Mouse (Mus musculus): ENCODE results near the gene Vegfb. TPM values are rescaled to one million over a fixed set of nuclear protein-coding genes. Genes with fewer than 3 reads are reported as not detected.

The Vegfb gene
- total RNA-seq, 1 experiment from 2014 or later = 116 TPM

GRCm38 (mm10) chr19:6941372-6942248 is 45.8 kb downstream of the Vegfb start, which contains the start of gene Bad:
Gene Bad (plus strand): TSS chr19:6941861.
- peak; percentile 97 for DNase-seq

GRCm38 (mm10) chr19:6940396-6941351 is 46.8 kb downstream of the Vegfb start:
- DNase-seq = no peak

- DNase-seq = no peak
Measured at GRCm38 (mm10) chr19:6939106-6940002, 48.1 kb downstream of the Vegfb start.

GRCm38 (mm10) chr19:6937541-6938465 is 49.6 kb downstream of the Vegfb start:
- no peak for DNase-seq

GRCm38 (mm10) chr19:6936299-6936698 is 51.2 kb downstream of the Vegfb start:
- no peak for DNase-seq

- no peak for DNase-seq
Measured at GRCm38 (mm10) chr19:6934195-6934977, 53.1 kb downstream of the Vegfb start, which contains the start of gene Kcnk4. Gene Kcnk4 (minus strand): TSS chr19:6934515.

GRCm38 (mm10) chr19:6933436-6934194 is 53.8 kb downstream of the Vegfb start:
- peak; percentile 62 for DNase-seq

- DNase-seq = no peak
Measured at GRCm38 (mm10) chr19:6933102-6933435, 54.4 kb downstream of the Vegfb start.

Other genes starting within 250 kb of the Vegfb start
- gene Rps6ka4, start 147.0 kb downstream of the Vegfb start, total RNA-seq (2021) = 21.4 and 21.7 TPM in 2 replicates
- gene Ccdc88b, start 129.4 kb downstream of the Vegfb start, total RNA-seq (2021) = 2.4 and 4.7 TPM in 2 replicates
- 76.6 and 79.0 TPM in 2 replicates for gene Trmt112, start 78.0 kb downstream of the Vegfb start, total RNA-seq (2021)
- gene Prdx5, start 77.5 kb downstream of the Vegfb start, total RNA-seq (2021) = 420 and 426 TPM in 2 replicates
- 63.2 and 67.0 TPM in 2 replicates for gene Esrra, start 65.8 kb downstream of the Vegfb start, total RNA-seq (2021)
- 0.53 TPM in 1 of 2 replicates, not detected in the other for gene Catsperz, start 62.3 kb downstream of the Vegfb start, total RNA-seq (2021)
- gene Kcnk4, start 53.1 kb downstream of the Vegfb start, total RNA-seq (2021) = 0.93 TPM in 1 of 2 replicates, not detected in the other
- 43.0 and 45.0 TPM in 2 replicates for gene Bad, start 45.8 kb downstream of the Vegfb start, total RNA-seq (2021)
- gene Gpr137, start 45.2 kb downstream of the Vegfb start, total RNA-seq (2021) = 43.0 and 43.3 TPM in 2 replicates
- 264 and 275 TPM in 2 replicates for gene Ppp1r14b, start 12.7 kb downstream of the Vegfb start, total RNA-seq (2021)
- gene Plcb3, start 11.2 kb downstream of the Vegfb start, total RNA-seq (2021) = 52.1 and 54.6 TPM in 2 replicates
- gene Fkbp2, start 7.2 kb downstream of the Vegfb start, total RNA-seq (2021) = 115 and 121 TPM in 2 replicates
- gene Dnajc4, start 4.9 kb upstream of the Vegfb start, total RNA-seq (2021) = 44.4 and 47.4 TPM in 2 replicates
- gene Nudt22, start 8.5 kb upstream of the Vegfb start, total RNA-seq (2021) = 24.5 and 37.4 TPM in 2 replicates
- gene Trpt1, start 8.5 kb upstream of the Vegfb start, total RNA-seq (2021) = 15.0 and 15.1 TPM in 2 replicates
- 6.4 and 14.2 TPM in 2 replicates for gene Fermt3, start 31.8 kb upstream of the Vegfb start, total RNA-seq (2021)
- 132 and 155 TPM in 2 replicates for gene Stip1, start 52.3 kb upstream of the Vegfb start, total RNA-seq (2021)
- gene Macrod1, start 69.2 kb upstream of the Vegfb start, total RNA-seq (2021) = 118 and 138 TPM in 2 replicates
- gene Flrt1, start 118.1 kb upstream of the Vegfb start, total RNA-seq (2021) = 1.2 and 1.5 TPM in 2 replicates
- 103 and 124 TPM in 2 replicates for gene Otub1, start 218.7 kb upstream of the Vegfb start, total RNA-seq (2021)
- gene Cox8a, start 230.0 kb upstream of the Vegfb start, total RNA-seq (2021) = 1,334 and 1,491 TPM in 2 replicates